Mouse (Mus musculus): ENCODE results near the gene Cd68. TPM values are rescaled to one million over a fixed set of nuclear protein-coding genes. Genes with fewer than 3 reads are reported as not detected.
"Not testable (repeated sequence)": the region's sequence is repeated elsewhere in the genome, so short reads cannot be mapped to it uniquely, and the experiment has no call there.

The Cd68 gene
- total RNA-seq (2021): 1 to 10 TPM; 4.0 to 6.0 TPM

- peak; percentile 52 for DNase-seq
Observed at GRCm38 (mm10) chr11:69665961-69666664, at the start of gene Cd68. Gene Cd68, minus strand, starts transcription at chr11:69666153.

- peak; percentile 62 for DNase-seq
Observed at GRCm38 (mm10) chr11:69715482-69715881, 49.5 kb upstream of the Cd68 start.

GRCm38 (mm10) chr11:69714636-69715329, 48.8 kb upstream of the Cd68 start:
- no peak for DNase-seq

- DNase-seq: no peak
Observed at GRCm38 (mm10) chr11:69712954-69713672, 47.2 kb upstream of the Cd68 start.

GRCm38 (mm10) chr11:69711082-69711481, 45.1 kb upstream of the Cd68 start:
- no peak for DNase-seq

GRCm38 (mm10) chr11:69710470-69710869, 44.5 kb upstream of the Cd68 start:
- DNase-seq: no peak

- no peak for DNase-seq
Observed at GRCm38 (mm10) chr11:69709554-69710446, 43.8 kb upstream of the Cd68 start.

GRCm38 (mm10) chr11:69708614-69709265, 42.8 kb upstream of the Cd68 start:
- DNase-seq: no peak

GRCm38 (mm10) chr11:69707873-69708381, 42.0 kb upstream of the Cd68 start:
- no peak for DNase-seq

GRCm38 (mm10) chr11:69707480-69707847, 41.5 kb upstream of the Cd68 start:
- DNase-seq: no peak

- peak; percentile 87 for DNase-seq
Observed at GRCm38 (mm10) chr11:69706775-69707479, 41.0 kb upstream of the Cd68 start.

GRCm38 (mm10) chr11:69704613-69705010, 38.7 kb upstream of the Cd68 start:
- DNase-seq: no peak

- no peak for DNase-seq
Observed at GRCm38 (mm10) chr11:69703814-69704612, 38.1 kb upstream of the Cd68 start.

GRCm38 (mm10) chr11:69703381-69703780, 37.4 kb upstream of the Cd68 start:
- not testable (repeated sequence) for DNase-seq

GRCm38 (mm10) chr11:69702886-69703285, 36.9 kb upstream of the Cd68 start:
- not testable (repeated sequence) for DNase-seq

GRCm38 (mm10) chr11:69699595-69699994, 33.6 kb upstream of the Cd68 start:
- no peak for DNase-seq

- no peak for DNase-seq
Observed at GRCm38 (mm10) chr11:69698574-69698973, 32.6 kb upstream of the Cd68 start.

GRCm38 (mm10) chr11:69697396-69697795, 31.4 kb upstream of the Cd68 start:
- no peak for DNase-seq

- DNase-seq: peak; percentile 82
Observed at GRCm38 (mm10) chr11:69695361-69696181, 29.6 kb upstream of the Cd68 start, which contains the start of the genes Tnfsf12 and Tnfsfm13. Gene Tnfsf12, minus strand, starts transcription at chr11:69695849. Gene Tnfsfm13, minus strand, starts transcription at chr11:69696098.
